Comparison of ENCODE assay signal across 8 mouse cellular contexts in the genomic region with DNA sequence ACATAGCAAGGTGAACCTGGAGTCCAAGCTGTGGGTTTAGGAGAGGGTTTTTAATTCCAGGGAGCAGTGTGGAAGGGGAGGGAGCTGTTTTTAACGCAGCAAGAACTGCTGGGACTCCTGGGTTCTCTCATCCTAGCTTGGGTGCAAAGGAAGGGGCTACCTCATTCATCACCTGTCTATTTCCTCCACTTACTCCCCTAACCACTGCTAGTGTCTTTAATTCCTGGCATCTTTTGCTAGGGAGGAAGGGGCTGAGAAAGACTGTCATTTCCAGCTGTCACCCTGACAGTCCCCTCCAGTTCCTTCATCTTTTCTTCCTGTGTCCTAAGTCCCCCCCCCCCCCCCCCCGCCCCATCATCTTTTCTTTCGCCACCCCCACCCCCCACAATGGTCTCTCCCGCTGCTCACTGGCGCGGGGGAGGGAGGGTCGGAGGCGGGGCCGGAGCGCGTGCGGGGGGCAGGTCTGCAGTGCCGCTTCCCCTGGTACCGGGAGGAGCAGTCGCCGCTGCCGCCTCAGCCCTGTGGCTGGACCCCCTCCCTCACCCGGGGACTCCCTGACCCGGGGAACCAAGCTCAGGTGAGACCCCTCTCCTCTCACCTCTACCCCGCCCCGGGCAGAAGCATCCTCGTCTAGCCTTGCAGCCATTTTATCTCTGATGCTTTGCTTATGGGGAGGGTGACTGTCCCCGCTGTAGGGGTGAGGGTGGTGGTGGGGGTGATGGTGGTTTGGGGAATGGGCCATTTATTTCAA. TPM values are rescaled to one million over a fixed set of nuclear protein-coding genes. Genes with fewer than 3 reads are reported as not detected.
DNase-seq lines count a peak whose midpoint lies in the region; ATAC-seq and TF ChIP-seq lines count a peak whose summit lies in the region.

A gene (plus strand): TSS at position 425 of the 751 bp plus-strand sequence.

- peaks cover 15% of the 10 kb centered on the region for H3K4me1 ChIP-seq in cortical plate, adult 2 months (ENCODE audit: control insufficient read depth, insufficient read depth, low read length)
- peaks cover 12% of the 10 kb centered on the region for H3K4me1 ChIP-seq in heart, embryonic 16.5 days (ENCODE audit: control insufficient read depth, insufficient read depth, low read length)

- whole genome bisulfite sequencing in heart, embryonic 16.5 days: under 1% methylated on average over 19 of the region's 23 CpGs

- peak; percentile 77 for ATAC-seq in CD4-positive, CD25-positive, alpha-beta regulatory T cell, adult 4 months
- peak; percentile 31; the same call in 1 of the 2 replicates for ATAC-seq in heart, embryonic 16.5 days (replicated peaks; ENCODE audit: extremely low read depth, insufficient read depth, low FRiP score)

- H3K4me3 ChIP-seq in cortical plate, adult 2 months (ENCODE audit: insufficient read depth, low read length): peak within 1 kb of the TSS; percentile 97
- H3K4me3 ChIP-seq in heart, embryonic 16.5 days (ENCODE audit: low read length): peak within 1 kb of the TSS; percentile 64

- TF ChIP-seq CTCF in cortical plate, adult 2 months (IDR thresholded peaks at IDR 0.05; ENCODE audit: extremely low read depth, insufficient read depth, low read length): no peak

- peak; percentile 40 for DNase-seq in R1 (ENCODE audit: low read depth, low spot score)
- peak in 1 of 2 experiments; percentile 75 for DNase-seq in layer of hippocampus, postnatal 14 days (ENCODE audit: low spot score in 2 of 2)
- DNase-seq in lung, postnatal 4 days: peak; percentile 58 to 66
- DNase-seq in right cerebral cortex, postnatal 14 days: peak; percentile 82
- DNase-seq in gastrocnemius, postnatal 36 days: no peak

- peak within 1 kb of the TSS; percentile 78 for H3K4me2 ChIP-seq in heart, embryonic 16.5 days (ENCODE audit: low read depth, low read length)

- peak within 1 kb of the TSS; percentile 97 for H3K27ac ChIP-seq in cortical plate, adult 2 months (ENCODE audit: insufficient read depth, low read length)
- H3K27ac ChIP-seq in heart, embryonic 16.5 days (ENCODE audit: low read length): peak within 1 kb of the TSS; percentile 89

- intact Hi-C loops in gastrocnemius, postnatal 36 days (cut with DNase I): no loop called here

- H3K9ac ChIP-seq in heart, embryonic 16.5 days (ENCODE audit: low read length): peak within 1 kb of the TSS; percentile 79

- no peaks in the 10 kb centered on the region for H3K9me3 ChIP-seq in heart, embryonic 16.5 days (replicated peaks; ENCODE audit: control insufficient read depth, low read length)

- peak; percentile 79; the same call in 1 of the 2 replicates for TF ChIP-seq POLR2A in cortical plate, adult 2 months (IDR thresholded peaks at IDR 0.05; ENCODE audit: extremely low read depth, insufficient read depth, low read length)

- no peaks in the 10 kb centered on the region for H3K27me3 ChIP-seq in heart, embryonic 16.5 days (ENCODE audit: control insufficient read depth, insufficient read depth, low read length)

- peaks cover 22% of the 10 kb centered on the region for H3K36me3 ChIP-seq in heart, embryonic 16.5 days (ENCODE audit: control insufficient read depth, insufficient read depth)

RNA-seq across cellular contexts. Expression of the gene that starts here (rescaled TPM):
- polyA plus RNA-seq in CD4-positive, CD25-positive, alpha-beta regulatory T cell, adult 4 months (2017; shearing (Covaris generic)): 1 to 10 TPM in 1 of 2 experiments, under 1 TPM in 1; 0.80 to 2.0 TPM
- 279 and 292 TPM in 2 replicates for polyA plus RNA-seq in cortical plate, adult 2 months (2012; rRNA removed)
- 11.6 and 13.9 TPM in 2 replicates for polyA plus RNA-seq in heart, embryonic 16.5 days (2015; fragmentation: Nextera tagmentation; extraction: Ambion mirVana)
- total RNA-seq in layer of hippocampus, postnatal 14 days (2021): 100 to 1,000 TPM; 360 to 375 TPM
- 1 to 10 TPM in 1 of 2 experiments, under 1 TPM in 1; 0.37 to 1.5 TPM for total RNA-seq in gastrocnemius, postnatal 36 days (2021)

Comparison
In these comparisons a context has a peak if more than half of its experiments do, and no peak if none do; other contexts are left out.
1. RNA of the gene that starts here (total RNA-seq): 360 to 375 TPM in layer of hippocampus, postnatal 14 days; 0.37 to 1.5 TPM in gastrocnemius, postnatal 36 days; every median in the first group is over 100 times any median in the second.
2. RNA of the gene that starts here (polyA plus RNA-seq): 279 to 292 TPM in cortical plate, adult 2 months; 11.6 to 13.9 TPM in heart, embryonic 16.5 days and 0.80 to 2.0 TPM in CD4-positive, CD25-positive, alpha-beta regulatory T cell, adult 4 months; every median in the first group is over 10 times any median in the second.
3. DNase-seq: peak in R1 (single experiment), lung, postnatal 4 days (2 of 2) and right cerebral cortex, postnatal 14 days (single experiment); none in gastrocnemius, postnatal 36 days (0 of 2).